Mouse (Mus musculus): ENCODE results near the gene Mthfd1l.

Mthfd1l gene

DNA sequence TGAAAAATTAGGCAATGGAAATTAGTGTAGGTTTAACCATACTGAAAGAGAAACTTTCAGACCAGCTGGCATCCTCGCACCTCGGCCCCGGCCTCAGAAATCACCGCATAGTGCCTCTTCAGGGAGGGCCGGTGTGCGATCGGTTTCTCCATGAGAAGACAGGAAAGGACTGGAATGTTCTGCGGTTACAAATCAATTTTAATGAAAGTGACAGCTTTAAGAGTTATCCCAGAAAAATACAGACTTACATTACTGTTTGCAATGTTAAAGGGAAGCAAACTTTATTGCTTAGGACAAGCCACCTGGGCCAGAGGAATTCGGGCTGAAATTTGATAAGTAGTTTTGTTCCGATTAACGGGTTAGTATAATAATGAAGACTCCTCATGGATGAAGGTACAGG lies 65.7 kb downstream of the Mthfd1l start:
- Histone ChIP-seq H3K4me1 (replicated peaks; ENCODE audit: low read depth, low read length) (peaks cover 14% of the 10 kb centered on the region), H3K4me3 (replicated peaks; ENCODE audit: low read length) (no peak overlapping the region), H3K27me3 (ENCODE audit: insufficient read depth, low read length) (no peaks in the 10 kb centered on the region), H3K9me3 (ENCODE audit: low read length) (no peaks in the 10 kb centered on the region), H3K36me3 (ENCODE audit: insufficient read depth, low read length) (peaks cover 58% of the 10 kb centered on the region)
- TF ChIP-seq CTCF (conservative IDR thresholded peaks at IDR 0.05; ENCODE audit: low read length) (no peak), POU5F1 (IDR thresholded peaks at IDR 0.05; ENCODE audit: borderline replicate concordance, low read length) (no peak), NANOG (IDR thresholded peaks at IDR 0.05; ENCODE audit: borderline replicate concordance, low read length) (no peak)

DNA sequence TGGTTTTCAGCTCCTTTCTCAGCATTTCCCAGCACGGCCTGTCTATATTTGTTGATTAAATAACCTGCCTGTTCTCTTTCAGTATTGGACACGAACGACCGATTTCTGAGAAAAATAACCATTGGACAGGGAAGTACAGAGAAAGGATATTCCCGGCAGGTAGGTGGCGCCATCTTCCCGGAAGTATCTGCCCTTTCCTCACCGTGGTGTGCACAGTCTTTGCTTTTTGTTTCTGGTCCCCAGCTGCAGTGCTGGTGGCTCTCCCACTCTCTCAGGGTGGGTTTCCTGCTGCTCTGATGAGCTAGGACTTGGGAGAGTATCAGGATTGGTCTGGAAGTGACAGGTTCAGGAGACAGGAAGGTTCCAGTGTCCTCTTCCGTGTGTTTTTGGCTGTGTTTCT lies 68.8 kb downstream of the Mthfd1l start:
- H3K36me3 ChIP-seq (ENCODE audit: insufficient read depth, low read length) = peaks cover 49% of the 10 kb centered on the region
- no peak overlapping the region for H3K4me3 ChIP-seq (replicated peaks; ENCODE audit: low read length)
- peaks cover 19% of the 10 kb centered on the region for H3K4me1 ChIP-seq (replicated peaks; ENCODE audit: low read depth, low read length)
- no peaks in the 10 kb centered on the region for H3K27me3 ChIP-seq (ENCODE audit: insufficient read depth, low read length)
- peak; percentile 75 for TF ChIP-seq CTCF (conservative IDR thresholded peaks at IDR 0.05; ENCODE audit: low read length)
- TF ChIP-seq POU5F1 (IDR thresholded peaks at IDR 0.05; ENCODE audit: borderline replicate concordance, low read length) = no peak
- no peaks in the 10 kb centered on the region for H3K9me3 ChIP-seq (ENCODE audit: low read length)

GRCm38 (mm10) chr10:4044421-4044820 lies 71.5 kb downstream of the Mthfd1l start:
- H3K9me3 ChIP-seq (ENCODE audit: low read length) = no peaks in the 10 kb centered on the region
- no peaks in the 10 kb centered on the region for H3K27me3 ChIP-seq (ENCODE audit: insufficient read depth, low read length)
- peaks cover 66% of the 10 kb centered on the region for H3K36me3 ChIP-seq (ENCODE audit: insufficient read depth, low read length)
- H3K4me3 ChIP-seq (replicated peaks; ENCODE audit: low read length) = no peak overlapping the region
- H3K4me1 ChIP-seq (replicated peaks; ENCODE audit: low read depth, low read length) = peaks cover 21% of the 10 kb centered on the region
- no peak for TF ChIP-seq CTCF (conservative IDR thresholded peaks at IDR 0.05; ENCODE audit: low read length)
- no peak for TF ChIP-seq NANOG (IDR thresholded peaks at IDR 0.05; ENCODE audit: borderline replicate concordance, low read length)
- TF ChIP-seq POU5F1 (IDR thresholded peaks at IDR 0.05; ENCODE audit: borderline replicate concordance, low read length) = no peak

- H3K27me3 ChIP-seq (ENCODE audit: insufficient read depth, low read length) = no peaks in the 10 kb centered on the region
- no peak for TF ChIP-seq CTCF (conservative IDR thresholded peaks at IDR 0.05; ENCODE audit: low read length)
- TF ChIP-seq POU5F1 (IDR thresholded peaks at IDR 0.05; ENCODE audit: borderline replicate concordance, low read length) = no peak
- TF ChIP-seq NANOG (IDR thresholded peaks at IDR 0.05; ENCODE audit: borderline replicate concordance, low read length) = no peak
- peaks cover 80% of the 10 kb centered on the region for H3K36me3 ChIP-seq (ENCODE audit: insufficient read depth, low read length)
- H3K4me3 ChIP-seq (replicated peaks; ENCODE audit: low read length) = no peak overlapping the region
- peaks cover 20% of the 10 kb centered on the region for H3K4me1 ChIP-seq (replicated peaks; ENCODE audit: low read depth, low read length)
- no peaks in the 10 kb centered on the region for H3K9me3 ChIP-seq (ENCODE audit: low read length)
These were observed 73.6 kb downstream of the Mthfd1l start for GRCm38 (mm10) chr10:4046496-4046895.

- H3K27me3 ChIP-seq (ENCODE audit: insufficient read depth, low read length) = no peaks in the 10 kb centered on the region
- peaks cover 81% of the 10 kb centered on the region for H3K36me3 ChIP-seq (ENCODE audit: insufficient read depth, low read length)
- H3K4me1 ChIP-seq (replicated peaks; ENCODE audit: low read depth, low read length) = peaks cover 15% of the 10 kb centered on the region
- no peak overlapping the region for H3K4me3 ChIP-seq (replicated peaks; ENCODE audit: low read length)
- TF ChIP-seq POU5F1 (IDR thresholded peaks at IDR 0.05; ENCODE audit: borderline replicate concordance, low read length) (no peak), NANOG (IDR thresholded peaks at IDR 0.05; ENCODE audit: borderline replicate concordance, low read length) (no peak), CTCF (conservative IDR thresholded peaks at IDR 0.05; ENCODE audit: low read length) (no peak)
- H3K9me3 ChIP-seq (ENCODE audit: low read length) = no peaks in the 10 kb centered on the region
These were observed 74.7 kb downstream of the Mthfd1l start for GRCm38 (mm10) chr10:4047666-4048065.

DNA sequence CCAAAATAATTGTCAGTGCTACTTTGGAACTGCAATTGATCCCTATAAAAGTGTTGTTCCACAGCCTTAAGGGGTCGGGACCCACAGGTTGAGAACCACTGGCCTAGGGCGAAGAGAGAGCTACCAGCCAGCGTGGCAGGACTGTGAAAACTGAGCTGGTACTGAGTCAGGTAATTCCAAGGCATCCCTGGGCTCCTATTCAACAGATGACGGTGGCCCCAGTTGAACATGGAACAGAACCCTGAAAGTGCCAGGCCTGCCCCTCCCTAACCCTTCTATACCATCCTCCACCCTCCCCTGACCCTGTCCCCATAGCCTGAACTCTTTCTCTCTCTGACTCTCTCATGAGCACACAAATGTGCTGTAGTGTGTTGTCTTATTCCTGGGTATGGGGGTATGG lies 77.3 kb downstream of the Mthfd1l start:
- H3K4me3 ChIP-seq (replicated peaks; ENCODE audit: low read length) = no peak overlapping the region
- peaks cover 70% of the 10 kb centered on the region for H3K36me3 ChIP-seq (ENCODE audit: insufficient read depth, low read length)
- H3K27me3 ChIP-seq (ENCODE audit: insufficient read depth, low read length) = no peaks in the 10 kb centered on the region
- H3K4me1 ChIP-seq (replicated peaks; ENCODE audit: low read depth, low read length) = peaks cover 25% of the 10 kb centered on the region
- TF ChIP-seq NANOG (IDR thresholded peaks at IDR 0.05; ENCODE audit: borderline replicate concordance, low read length) (no peak), POU5F1 (IDR thresholded peaks at IDR 0.05; ENCODE audit: borderline replicate concordance, low read length) (no peak), CTCF (conservative IDR thresholded peaks at IDR 0.05; ENCODE audit: low read length) (no peak)
- H3K9me3 ChIP-seq (ENCODE audit: low read length) = no peaks in the 10 kb centered on the region

DNA sequence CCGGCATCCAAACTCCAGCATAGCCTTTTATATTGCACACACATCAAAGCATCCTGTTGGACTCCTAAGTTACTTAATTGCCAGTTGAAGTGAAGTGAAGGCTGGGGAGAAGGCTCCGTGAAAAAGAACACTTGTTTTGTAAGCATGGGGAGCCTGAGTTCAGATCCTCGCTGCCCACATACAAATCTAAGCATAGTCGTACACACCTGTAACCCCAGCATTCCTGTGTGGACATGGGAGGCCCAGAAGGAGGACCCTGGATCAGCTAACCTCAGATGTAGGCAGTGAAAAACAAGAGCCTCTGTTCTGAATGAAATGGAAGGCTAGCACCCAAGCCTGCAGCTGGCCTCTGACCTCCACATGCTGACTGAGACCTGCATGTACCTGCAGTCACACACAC lies 79.8 kb downstream of the Mthfd1l start:
- Histone ChIP-seq H3K9me3 (ENCODE audit: low read length) (no peaks in the 10 kb centered on the region), H3K4me1 (replicated peaks; ENCODE audit: low read depth, low read length) (peaks cover 26% of the 10 kb centered on the region), H3K27me3 (ENCODE audit: insufficient read depth, low read length) (no peaks in the 10 kb centered on the region), H3K4me3 (replicated peaks; ENCODE audit: low read length) (no peak overlapping the region), H3K36me3 (ENCODE audit: insufficient read depth, low read length) (peaks cover 71% of the 10 kb centered on the region)
- TF ChIP-seq POU5F1 (IDR thresholded peaks at IDR 0.05; ENCODE audit: borderline replicate concordance, low read length) (no peak), NANOG (IDR thresholded peaks at IDR 0.05; ENCODE audit: borderline replicate concordance, low read length) (no peak), CTCF (conservative IDR thresholded peaks at IDR 0.05; ENCODE audit: low read length) (no peak)

- Histone ChIP-seq H3K36me3 (ENCODE audit: insufficient read depth, low read length) (peaks cover 73% of the 10 kb centered on the region), H3K9me3 (ENCODE audit: low read length) (no peaks in the 10 kb centered on the region), H3K27me3 (ENCODE audit: insufficient read depth, low read length) (no peaks in the 10 kb centered on the region), H3K4me3 (replicated peaks; ENCODE audit: low read length) (no peak overlapping the region), H3K4me1 (replicated peaks; ENCODE audit: low read depth, low read length) (peaks cover 28% of the 10 kb centered on the region)
- TF ChIP-seq NANOG (IDR thresholded peaks at IDR 0.05; ENCODE audit: borderline replicate concordance, low read length) (no peak), POU5F1 (IDR thresholded peaks at IDR 0.05; ENCODE audit: borderline replicate concordance, low read length) (no peak), CTCF (conservative IDR thresholded peaks at IDR 0.05; ENCODE audit: low read length) (no peak)
These were observed 80.6 kb downstream of the Mthfd1l start for GRCm38 (mm10) chr10:4053278-4054061.

DNA sequence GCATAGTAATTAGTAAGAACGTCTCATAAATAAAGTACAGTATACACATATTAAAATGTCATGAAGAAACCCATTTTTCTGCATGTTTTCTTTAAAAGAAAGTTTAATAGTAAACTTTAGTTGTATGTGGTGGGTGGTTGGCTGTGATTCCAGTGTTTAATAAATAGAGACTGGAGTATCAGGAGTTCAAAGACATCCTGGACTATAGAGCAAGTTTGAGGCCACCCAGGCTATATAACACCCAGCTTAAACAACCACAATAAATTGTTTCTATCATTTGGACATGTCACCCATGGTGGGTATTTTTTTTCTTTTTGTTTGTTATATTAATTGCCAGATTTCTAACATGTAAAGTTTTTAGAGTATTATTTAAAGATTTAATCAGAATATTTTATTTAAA lies 81.7 kb downstream of the Mthfd1l start:
- TF ChIP-seq NANOG (IDR thresholded peaks at IDR 0.05; ENCODE audit: borderline replicate concordance, low read length) (no peak), POU5F1 (IDR thresholded peaks at IDR 0.05; ENCODE audit: borderline replicate concordance, low read length) (no peak), CTCF (conservative IDR thresholded peaks at IDR 0.05; ENCODE audit: low read length) (no peak)
- Histone ChIP-seq H3K9me3 (ENCODE audit: low read length) (no peaks in the 10 kb centered on the region), H3K4me3 (replicated peaks; ENCODE audit: low read length) (no peak overlapping the region), H3K36me3 (ENCODE audit: insufficient read depth, low read length) (peaks cover 75% of the 10 kb centered on the region), H3K27me3 (ENCODE audit: insufficient read depth, low read length) (no peaks in the 10 kb centered on the region), H3K4me1 (replicated peaks; ENCODE audit: low read depth, low read length) (peaks cover 38% of the 10 kb centered on the region)
